Mouse (Mus musculus): ENCODE measurements around the gene Sema3b.
"Not testable (repeated sequence)": the region's sequence is repeated elsewhere in the genome, so short reads cannot be mapped to it uniquely, and the experiment has no call there.

The Sema3b gene

GRCm38 (mm10) chr9:107590058-107590772 lies 18.8 kb downstream of the Sema3b start:
- no peak for DNase-seq (ENCODE audit: extremely low spot score)

GRCm38 (mm10) chr9:107587833-107588639 lies 21.0 kb downstream of the Sema3b start:
- no peak for DNase-seq (ENCODE audit: extremely low spot score)

- peak; percentile 95 for DNase-seq (ENCODE audit: extremely low spot score)
These were observed 21.8 kb downstream of the Sema3b start, which contains the start of gene Ifrd2 for GRCm38 (mm10) chr9:107586974-107587832. Ifrd2 (plus strand) TSS chr9:107587642.

- DNase-seq (ENCODE audit: extremely low spot score), result no peak
These were observed 22.5 kb downstream of the Sema3b start for GRCm38 (mm10) chr9:107586504-107586903.

- DNase-seq (ENCODE audit: extremely low spot score), result no peak
These were observed 25.9 kb downstream of the Sema3b start for GRCm38 (mm10) chr9:107583174-107583573.

- no peak for DNase-seq (ENCODE audit: extremely low spot score)
These were observed 26.4 kb downstream of the Sema3b start for GRCm38 (mm10) chr9:107582509-107583062.

- no peak for DNase-seq (ENCODE audit: extremely low spot score)
These were observed 27.4 kb downstream of the Sema3b start for GRCm38 (mm10) chr9:107581584-107581983.

GRCm38 (mm10) chr9:107580501-107581317 lies 28.3 kb downstream of the Sema3b start, which contains the start of gene Hyal3:
Hyal3 (plus strand) TSS chr9:107580818.
- peak; percentile 82 for DNase-seq (ENCODE audit: extremely low spot score)

GRCm38 (mm10) chr9:107579023-107579900 lies 29.8 kb downstream of the Sema3b start:
- DNase-seq (ENCODE audit: extremely low spot score), result no peak

- DNase-seq (ENCODE audit: extremely low spot score), result no peak
These were observed 30.4 kb downstream of the Sema3b start, which contains the start of gene Naa80 for GRCm38 (mm10) chr9:107578587-107578986. Naa80 (plus strand) TSS chr9:107578887.

- DNase-seq (ENCODE audit: extremely low spot score), result no peak
These were observed 31.2 kb downstream of the Sema3b start for GRCm38 (mm10) chr9:107577871-107578270.

- DNase-seq (ENCODE audit: extremely low spot score), result peak; percentile 87
These were observed 32.5 kb downstream of the Sema3b start, which contains the start of gene Hyal1 for GRCm38 (mm10) chr9:107576357-107577107. Hyal1 (plus strand) TSS chr9:107576927.

- DNase-seq (ENCODE audit: extremely low spot score), result no peak
These were observed 33.3 kb downstream of the Sema3b start for GRCm38 (mm10) chr9:107575579-107576356.

- not testable (repeated sequence) for DNase-seq (ENCODE audit: extremely low spot score)
These were observed 35.3 kb downstream of the Sema3b start for GRCm38 (mm10) chr9:107573774-107574173.

- no peak for DNase-seq (ENCODE audit: extremely low spot score)
These were observed 36.7 kb downstream of the Sema3b start for GRCm38 (mm10) chr9:107572327-107572662.

GRCm38 (mm10) chr9:107571534-107572326 lies 37.3 kb downstream of the Sema3b start:
- DNase-seq (ENCODE audit: extremely low spot score), result no peak

GRCm38 (mm10) chr9:107570845-107571244 lies 38.2 kb downstream of the Sema3b start:
- DNase-seq (ENCODE audit: extremely low spot score), result no peak

Measured in embryo, embryonic 9.5 days (tissue).